Mouse (Mus musculus) heart, postnatal 4 days (tissue): ENCODE results near the gene Ston2. TPM values are rescaled to one million over a fixed set of nuclear protein-coding genes. Genes with fewer than 3 reads are reported as not detected.
A peak's percentile ranks its signal among the peaks of the same experiment; 100 is the strongest.

ENCODE experiments used
- DNase-seq: peaks from one replicate; pipeline ENCODE4 v3.0.0; 2021
- total RNA-seq, 2 experiments: library from RNA; stranded (reverse); gene quantifications; 2 replicates each; pipeline ENCODE4 v1.2.3; 2021

The Ston2 gene
- total RNA-seq, 2 experiments from 2014 or later = 5.2 to 5.4 TPM

DNA sequence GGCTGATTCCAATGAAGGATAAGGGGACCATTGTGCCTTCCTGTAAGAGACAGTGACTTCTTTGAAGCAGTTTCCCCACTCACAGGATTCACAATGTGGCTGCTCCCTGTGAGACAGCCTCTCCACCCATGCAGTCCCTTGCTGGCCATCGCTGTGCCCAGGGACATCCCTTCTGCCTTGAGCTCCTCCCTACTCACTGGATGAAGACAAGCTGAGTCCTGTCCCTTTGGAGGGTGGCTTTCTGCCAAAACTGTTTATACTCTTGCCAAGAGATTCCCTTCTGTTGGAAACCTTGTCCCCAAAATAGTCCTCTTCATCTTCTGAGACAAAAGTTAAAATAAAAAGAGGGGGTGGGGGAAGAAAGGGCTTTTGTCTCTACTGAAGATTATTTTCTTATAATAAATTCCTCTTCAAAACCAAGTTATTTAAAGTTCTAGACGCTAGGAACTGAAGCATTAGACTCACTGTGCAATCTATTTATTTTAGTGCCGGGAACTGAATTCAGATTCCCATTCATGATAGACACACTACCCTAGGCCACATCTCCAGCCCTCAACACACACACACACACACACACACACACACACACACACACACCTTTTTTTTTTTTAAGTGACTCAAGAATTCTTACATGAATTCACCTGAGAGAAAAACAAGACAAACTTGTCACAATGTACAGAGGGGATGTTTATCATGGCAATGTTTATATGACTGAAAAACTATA is 133.6 kb downstream of the Ston2 start:
- peak; percentile 46 for DNase-seq

DNA sequence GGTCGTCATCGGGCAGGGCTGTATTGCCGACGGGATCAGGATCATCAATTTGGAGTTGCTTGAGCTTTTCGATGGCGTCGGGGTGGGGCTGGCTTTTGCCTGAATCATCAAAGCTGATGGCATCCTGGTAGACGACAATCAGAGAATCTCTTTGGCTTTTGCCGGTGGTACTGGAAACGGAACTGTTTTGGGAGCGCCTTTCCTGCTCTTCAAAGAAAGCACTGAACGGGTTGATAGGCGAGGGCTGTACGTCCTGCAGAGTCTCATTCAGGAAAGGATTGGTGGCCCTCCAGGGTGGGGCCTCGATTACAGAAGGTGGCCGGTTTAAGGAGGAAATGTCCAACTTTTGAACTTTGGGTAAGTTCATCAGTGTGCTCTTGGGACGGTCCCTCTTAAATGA is 139.8 kb downstream of the Ston2 start:
- DNase-seq = no peak

DNA sequence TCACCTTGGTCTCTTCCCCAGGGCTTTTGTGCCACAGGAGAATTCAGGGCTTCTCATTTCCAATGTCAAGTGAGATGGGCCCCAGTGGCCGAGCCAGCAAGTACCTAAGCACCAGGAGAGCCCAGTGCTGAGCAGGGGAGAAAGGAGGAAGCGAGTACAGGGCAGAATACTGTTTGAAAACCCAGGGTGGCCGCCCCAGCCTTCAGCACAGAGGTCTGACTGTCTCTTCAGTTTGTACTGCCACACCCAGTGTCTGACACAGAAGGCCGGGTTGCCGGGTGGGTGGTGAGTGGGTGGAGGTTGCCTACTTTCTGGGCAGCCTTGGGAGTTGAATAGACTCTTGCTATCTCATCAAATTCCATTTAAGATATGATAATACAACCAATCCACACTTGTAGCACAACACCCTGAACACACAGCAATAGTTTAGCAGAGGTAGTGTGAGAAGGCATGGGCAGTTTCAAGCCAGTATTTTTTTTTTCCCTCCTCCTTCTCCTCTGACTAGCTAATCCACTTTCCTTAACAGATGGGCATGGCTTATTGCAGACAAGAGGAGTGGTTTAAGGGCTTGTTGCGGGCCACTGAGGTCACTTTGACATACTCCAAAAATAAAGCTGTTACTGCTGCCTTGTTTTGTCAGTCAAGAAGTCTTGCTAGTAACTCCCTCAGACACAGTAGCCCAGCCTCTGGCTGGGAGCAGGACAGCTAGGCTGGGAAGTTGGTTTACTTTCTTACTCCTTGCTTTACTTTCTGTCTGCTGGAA is 142.6 kb downstream of the Ston2 start:
- DNase-seq = peak; percentile 24

DNA sequence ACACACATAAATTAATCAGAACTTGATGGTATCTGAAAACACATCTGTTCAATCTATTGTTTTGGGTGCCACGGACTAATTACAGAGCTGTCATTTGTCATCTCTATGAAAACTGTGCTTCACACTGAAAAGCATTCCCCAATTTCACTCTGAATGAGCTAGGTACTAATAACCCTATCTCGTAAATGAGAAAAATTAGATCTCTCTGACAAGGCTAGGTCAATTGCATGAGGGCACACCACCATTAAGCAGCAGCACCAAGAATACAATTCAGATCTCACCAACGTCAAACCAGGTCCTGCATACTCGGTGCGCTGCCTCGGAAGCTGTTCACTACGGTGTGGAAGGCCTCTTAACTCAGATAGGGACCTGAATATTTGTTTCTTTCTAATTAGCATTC is 145.0 kb downstream of the Ston2 start:
- no peak for DNase-seq

DNA sequence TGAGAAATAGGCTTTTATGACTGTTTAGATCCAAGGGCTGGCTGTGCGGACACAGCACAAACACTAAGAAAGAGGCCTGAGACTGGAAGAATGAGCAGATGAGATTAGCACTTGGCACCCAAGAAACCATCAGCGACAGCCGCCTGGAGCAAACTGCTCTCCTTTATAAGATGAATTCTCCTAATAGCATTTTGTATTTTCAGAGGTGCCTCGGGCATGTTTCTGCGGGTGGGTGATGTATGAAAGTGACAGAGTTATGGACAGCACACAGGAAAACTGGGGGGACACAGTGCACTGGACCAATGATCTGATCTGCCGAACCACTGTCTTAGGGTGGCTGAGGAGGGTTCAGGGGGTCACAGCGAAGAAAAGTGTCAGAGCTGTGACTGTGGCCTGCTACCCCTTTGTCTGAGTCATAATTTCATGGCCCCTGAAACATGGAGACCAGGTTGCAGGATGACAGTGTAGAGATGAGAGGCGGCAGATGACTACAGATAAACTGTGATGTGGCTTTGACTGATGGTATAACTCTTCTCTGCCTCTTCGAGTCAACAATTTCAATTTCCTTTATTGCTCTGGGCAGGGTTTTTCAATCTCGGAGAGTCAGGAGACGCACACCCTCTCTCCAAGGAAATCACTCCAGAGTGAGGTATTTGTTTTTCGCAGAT is 145.6 kb downstream of the Ston2 start:
- DNase-seq = no peak

DNA sequence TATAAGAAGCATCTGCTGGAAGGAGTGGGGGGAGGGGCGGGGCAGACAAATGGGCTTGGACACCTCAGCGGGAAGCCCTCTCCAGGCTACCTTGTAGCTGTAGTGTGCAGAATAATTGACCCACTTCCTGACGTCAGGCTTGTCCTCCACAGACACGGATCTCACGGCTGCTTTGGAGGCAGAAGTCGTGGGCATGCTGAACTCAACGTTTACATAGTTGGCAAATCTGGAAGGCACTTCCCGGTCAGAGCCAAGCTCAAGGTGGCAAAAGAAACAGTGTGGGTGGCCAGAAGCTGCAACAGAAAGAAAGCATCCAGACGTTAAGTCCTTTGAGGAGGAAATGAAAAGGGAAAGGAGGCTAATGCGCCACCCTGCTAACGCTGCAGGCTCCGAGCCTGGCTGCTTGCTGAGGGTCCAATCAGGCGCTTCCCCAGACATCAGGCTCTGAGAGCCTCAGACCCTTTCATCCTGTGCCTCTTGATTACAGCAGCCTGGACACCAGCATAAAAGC is 146.5 kb downstream of the Ston2 start:
- no peak for DNase-seq

DNA sequence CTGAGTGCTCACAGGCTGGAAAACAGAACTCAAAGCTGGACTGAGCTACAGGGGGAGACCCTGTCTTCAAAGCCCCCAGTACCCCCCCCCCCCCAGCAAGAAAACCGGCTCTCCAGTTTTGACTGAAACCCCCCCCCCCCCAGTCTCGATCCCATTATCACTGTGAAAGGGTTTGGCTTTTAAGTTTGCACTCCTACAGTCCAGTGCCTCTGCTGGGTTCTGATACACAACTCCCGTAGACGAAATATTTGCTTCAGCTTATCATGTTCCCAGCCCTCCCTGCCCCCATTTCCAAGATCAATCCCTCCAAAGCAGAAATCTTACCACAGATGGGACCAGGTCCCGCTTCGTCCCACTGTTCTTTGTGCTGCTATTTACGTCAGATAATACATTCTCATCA is 147.1 kb downstream of the Ston2 start:
- DNase-seq = no peak

DNA sequence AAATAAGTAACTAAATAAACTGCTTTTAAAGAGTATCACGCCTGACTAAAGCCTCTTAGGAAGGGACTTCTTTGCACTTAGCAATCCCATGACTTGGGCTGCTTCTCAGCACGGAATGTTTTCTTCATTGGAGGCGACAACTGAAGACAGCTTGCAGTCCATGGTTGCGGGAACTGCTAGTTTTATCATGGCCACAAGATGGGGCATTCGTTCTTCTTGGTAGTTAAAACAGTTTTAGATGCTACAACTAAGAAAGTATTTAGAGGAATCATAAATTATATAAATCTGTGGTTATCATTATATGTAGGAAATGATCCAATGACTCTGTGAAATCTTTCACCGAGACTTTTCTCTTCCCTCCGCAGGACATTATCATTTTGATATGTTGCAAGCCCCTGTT is 147.5 kb downstream of the Ston2 start:
- DNase-seq = peak; percentile 76

DNA sequence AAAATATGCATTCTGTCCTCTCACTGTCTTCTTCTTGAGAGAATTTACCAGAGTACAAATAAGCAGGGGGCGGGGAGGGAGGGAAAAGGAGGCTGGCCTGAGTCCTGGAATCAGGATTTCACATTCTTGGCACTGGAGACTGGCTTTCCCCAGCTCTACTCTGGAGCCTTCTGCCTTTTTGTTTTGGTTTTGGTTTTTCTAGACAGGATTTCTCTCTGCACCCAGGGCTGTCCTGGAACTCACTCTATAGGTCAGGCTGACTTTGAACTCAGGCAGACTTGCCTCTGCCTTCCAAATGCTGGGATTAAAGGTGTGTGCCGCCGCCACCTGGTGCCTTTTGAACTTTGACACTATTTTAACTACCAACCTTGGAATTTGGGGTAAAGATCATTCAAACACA is 149.8 kb downstream of the Ston2 start:
- DNase-seq = no peak

DNA sequence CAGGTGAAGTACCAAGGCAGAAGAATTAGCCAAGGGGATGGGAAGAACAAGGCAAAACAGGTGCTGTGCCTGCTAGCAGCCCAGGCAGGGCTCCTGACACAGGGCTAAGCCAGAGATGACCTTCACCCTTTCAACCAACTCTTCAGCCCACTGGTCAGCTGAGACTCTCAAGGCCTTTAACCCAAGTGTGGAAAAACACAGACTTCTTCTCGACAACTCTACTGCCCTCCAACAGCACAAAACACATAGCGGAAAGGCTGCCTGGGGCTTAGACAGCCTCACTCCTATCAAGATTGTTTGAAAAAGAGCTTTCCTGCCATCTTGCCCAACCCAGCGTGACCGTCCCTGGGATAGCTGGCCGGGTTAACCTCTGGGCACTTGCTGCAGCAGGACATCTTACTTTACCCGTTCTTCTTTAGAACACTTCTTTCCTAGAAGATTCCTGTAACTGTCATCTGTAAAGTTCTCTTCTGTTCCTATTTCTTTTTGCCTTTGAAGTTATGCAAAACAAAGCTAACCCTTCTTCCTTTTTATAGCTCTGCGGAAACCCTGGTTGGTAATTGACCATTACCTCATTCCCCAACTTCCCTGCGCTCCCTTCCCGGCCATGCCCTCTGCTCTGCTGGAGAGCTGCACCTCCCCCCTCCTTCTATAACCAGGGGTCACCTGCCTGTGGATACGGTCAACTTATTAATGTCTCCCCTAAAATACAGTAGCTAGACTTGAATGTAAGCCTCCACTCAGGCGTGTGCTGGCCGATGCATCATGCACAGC is 150.9 kb downstream of the Ston2 start:
- no peak for DNase-seq

DNA sequence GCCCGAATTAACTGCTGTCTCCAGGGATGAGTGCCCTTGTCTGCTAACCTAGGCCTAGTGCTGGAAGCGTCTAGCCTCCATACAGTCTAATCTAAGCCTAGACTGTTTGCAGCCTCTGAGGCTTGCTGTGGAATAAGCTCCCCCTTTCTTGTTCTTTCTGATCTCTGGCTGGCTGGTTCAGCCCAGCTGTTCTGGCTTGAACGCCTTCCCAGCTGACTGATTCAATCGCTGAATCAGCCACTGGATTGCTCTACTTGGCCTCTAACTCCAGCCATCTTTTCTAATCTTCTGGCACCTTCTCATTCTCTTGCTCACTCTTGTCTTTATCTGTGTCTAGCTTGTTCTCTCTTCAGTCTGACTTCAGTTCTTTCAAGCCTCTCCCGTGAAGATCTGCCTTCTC is 161.7 kb downstream of the Ston2 start:
- peak; percentile 17 for DNase-seq

DNA sequence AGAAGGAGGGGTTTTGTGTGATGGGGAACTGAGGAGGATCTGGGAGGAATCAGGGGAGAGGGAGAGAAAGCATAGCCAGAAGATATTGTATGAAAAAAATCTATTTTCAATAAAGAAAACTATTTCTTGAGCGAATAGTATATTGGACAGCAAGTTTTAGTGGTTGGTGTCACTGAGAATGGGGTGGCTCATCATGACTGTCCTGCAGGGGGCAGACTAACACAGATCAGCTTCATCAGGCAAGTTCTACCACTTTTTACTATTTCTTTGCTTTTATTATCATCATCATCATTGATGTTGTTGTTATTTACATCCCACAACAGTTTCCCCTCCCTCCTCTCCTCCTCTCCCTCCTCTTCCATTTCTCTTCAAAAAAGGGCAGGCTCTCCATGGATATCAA is 163.2 kb downstream of the Ston2 start:
- DNase-seq = peak; percentile 34

DNA sequence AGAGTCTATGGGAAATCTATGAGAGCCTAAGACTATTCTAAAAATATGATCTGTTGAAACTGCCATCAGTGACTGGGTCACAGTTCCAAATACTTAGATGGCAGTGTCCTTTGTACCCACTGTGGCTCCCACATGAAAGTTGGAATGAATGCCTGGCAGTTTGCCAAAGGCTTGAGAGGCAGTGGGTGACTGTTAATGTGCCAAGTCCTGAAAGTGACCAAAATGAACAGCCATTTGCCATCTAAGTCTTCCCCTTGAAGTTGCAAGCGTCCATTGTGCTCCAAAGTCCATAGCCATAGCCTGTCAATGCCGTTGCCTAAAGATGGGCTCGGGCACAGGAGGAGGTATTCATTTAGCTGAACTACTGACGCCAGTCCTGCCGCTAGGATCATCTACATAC is 178.8 kb downstream of the Ston2 start:
- DNase-seq = peak; percentile 29

DNA sequence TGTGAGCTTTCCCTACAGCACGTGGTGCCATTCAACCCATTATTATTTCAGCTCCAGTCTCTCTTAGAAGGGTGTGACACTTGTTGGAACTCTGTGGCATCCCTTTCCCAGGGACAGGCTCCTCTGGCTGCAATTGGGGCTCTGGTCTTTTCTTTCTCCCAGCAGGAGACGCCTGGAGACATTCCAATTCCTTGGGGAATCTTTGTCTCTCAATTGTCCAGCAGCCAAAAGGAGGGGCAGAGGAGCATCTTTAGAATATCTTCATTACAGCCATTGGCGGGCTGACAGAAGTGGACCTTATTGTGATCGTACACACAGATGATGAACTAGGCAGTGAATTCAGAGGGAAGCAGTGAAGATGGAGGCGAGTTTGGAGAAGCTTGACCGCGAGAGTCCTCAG is 180.5 kb downstream of the Ston2 start:
- no peak for DNase-seq

DNA sequence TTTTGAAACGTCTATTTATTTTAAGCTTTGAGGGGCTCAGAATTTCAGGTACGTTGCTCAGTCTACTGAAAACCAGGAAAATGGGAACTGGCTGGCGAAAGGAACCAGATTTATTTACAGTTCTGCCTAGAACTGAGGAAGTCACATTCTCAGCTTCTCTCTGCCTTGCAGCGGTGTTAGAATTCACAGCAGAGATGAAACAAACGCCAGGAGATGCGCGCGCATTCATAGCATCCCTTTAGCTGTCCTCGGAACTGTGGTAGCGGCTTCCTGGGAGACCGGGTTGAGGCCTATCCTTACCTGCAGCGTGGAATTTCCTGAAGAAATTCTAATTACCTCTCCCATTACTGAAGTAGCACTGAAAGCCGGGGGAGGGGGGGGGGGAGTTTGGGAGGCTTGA is 181.5 kb downstream of the Ston2 start:
- no peak for DNase-seq

DNA sequence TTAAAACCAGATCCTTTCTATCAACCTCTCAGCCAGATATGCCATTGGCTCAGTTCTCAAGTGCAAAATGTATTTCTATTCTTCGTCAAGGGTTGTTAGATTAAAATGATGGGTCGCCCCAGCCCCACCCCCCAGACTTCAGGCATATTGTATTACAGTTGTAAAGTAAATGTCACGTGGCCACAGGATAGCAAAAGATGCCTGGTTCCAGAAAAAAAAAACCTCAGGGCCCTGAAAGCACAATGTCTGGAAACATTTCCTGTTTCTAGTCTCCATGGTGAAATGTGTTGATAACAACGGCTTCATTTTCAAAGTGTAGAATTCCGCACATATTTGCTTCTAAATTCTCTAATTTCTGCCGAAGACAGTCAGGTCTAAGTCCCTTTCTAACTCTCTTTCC is 183.6 kb downstream of the Ston2 start:
- no peak for DNase-seq

DNA sequence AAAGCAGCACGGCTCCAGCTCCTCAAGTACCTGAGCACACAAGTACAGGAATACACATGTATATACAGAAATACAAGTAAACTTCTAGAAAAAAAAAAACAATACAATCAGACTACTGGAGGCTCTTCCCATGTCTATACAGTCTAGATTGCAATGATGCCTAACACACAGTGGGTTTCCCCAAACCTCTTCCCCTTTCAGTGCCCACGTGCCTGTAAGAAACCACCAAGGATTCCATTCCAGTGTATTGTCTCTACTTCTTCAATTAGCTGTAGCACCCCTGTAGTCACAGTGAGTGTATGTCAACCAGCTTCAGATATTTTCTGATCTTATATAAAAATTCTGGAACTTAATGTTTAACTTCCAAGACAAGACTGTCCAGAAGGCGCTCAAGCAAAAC is 196.1 kb downstream of the Ston2 start:
- no peak for DNase-seq

DNA sequence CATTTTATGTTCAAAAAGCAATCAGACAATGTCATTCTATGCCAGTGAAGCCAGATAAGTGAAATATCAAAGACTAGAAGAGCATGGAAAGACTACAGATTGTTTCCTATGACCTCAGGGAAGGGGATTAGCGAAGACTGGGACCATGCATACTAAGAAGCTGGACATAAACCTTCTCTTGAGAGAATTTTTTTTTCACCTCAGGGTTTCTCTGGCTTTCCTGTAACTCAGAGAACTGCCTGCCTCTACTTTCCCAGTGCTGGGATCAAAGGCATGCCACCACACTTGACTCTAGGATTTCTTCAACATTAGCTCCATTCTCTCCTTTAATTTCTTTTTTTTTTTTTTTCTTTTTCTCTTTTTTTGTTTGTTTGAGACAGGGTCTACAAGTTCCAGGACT is 197.0 kb downstream of the Ston2 start:
- no peak for DNase-seq

DNA sequence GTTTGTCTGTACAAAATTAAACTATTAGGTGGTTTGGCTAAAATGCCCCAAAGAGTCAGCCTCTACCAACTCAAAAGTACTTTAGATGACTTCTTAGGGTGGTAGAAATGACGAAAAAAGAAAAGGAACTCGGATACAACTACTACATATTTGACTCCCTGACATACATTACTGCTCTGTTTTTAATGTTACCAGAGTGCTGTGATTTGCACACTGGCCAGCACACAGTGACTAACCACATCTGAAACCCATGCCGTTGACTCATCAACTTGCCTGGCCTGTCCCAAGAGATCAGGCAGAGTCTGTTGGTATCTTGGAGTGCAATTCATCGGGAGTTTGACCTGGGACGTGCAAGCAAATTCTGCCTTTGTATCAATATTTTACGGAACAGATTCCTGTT is 197.5 kb downstream of the Ston2 start:
- DNase-seq = peak; percentile 21

DNA sequence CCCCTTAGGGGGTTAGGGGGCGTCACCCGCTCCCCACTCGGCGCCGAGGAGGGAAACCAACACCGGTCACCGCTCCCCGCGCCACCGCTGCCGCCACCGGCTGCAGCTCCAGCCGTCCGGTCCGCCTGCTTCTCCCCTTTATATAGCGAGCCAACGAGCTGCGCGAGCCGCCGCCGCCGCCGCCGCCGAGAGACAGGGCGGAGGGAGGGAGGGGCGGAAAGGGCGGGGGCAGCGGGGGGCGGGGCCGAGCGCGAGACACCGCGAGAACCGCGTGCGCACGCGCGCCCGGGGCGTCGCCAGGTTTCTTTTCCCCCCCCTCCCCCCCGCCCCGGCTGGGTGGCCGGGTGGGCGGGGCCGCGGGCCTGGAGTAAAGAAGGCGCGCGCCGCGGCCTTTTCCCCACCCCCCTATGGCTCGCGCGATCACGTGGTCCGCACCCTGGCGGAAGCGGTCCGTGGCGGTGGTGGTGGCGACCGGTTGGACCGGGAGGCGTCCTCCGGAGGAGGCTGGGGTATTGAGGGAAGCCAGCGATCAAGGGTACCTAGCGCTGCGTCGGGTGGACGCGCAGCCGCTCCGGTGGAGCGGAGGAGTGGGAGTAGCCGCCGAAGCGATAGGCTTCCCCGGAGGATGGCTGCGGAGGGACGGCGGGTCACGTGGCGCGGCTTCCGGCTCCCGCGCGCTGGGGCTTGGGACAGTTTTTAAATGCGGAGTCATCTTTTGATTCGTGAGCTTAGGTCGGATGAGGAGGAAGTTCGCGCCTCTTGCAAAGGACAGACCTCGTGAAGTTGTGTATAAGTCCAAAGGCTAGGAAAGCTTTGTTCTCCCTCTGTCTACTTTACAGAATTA is 198.1 kb downstream of the Ston2 start, which contains the start of gene Gtf2a1:
Gene Gtf2a1 (minus strand): TSS at position 641 of the 844 bp plus-strand sequence.
- DNase-seq = peak; percentile 96

DNA sequence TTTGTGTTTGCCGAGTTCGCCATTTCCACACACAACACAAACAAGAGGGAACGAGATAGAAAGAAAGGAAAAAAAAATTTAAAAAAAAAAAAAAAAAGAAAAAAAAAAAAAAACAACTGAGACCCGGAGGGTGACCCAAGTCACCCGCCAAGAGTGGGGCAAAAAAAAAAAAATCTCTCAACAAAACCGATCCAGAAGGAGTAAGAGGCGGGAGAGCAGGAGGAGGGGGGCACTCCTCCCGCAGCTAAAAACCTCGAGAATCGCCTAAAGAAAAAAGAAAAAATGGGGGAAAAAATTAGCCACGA is 198.7 kb downstream of the Ston2 start:
- DNase-seq = no peak
